Mouse (Mus musculus): ENCODE measurements around the gene Tmem258. TPM values are rescaled to one million over a fixed set of nuclear protein-coding genes. Genes with fewer than 3 reads are reported as not detected.
"Not testable (repeated sequence)": the region's sequence is repeated elsewhere in the genome, so short reads cannot be mapped to it uniquely, and the experiment has no call there.

Tmem258 gene
- total RNA-seq (2021), result 100 to 1,000 TPM; 122 to 143 TPM
- long read RNA-seq, experiment 1, transcript Tmem258-201 (4 exons, 606 nt), result major isoform, 121 of 130 reads
- long read RNA-seq, experiment 1, partial matches to known transcripts, result 4 of 130 reads
- long read RNA-seq, experiment 1, other reads (novel, unspliced or antisense), result 3 of 130 reads
- long read RNA-seq, experiment 2, transcript Tmem258-201 (4 exons, 606 nt), result major isoform, 108 of 121 reads
- long read RNA-seq, experiment 2, partial matches to known transcripts, result 5 of 121 reads
- long read RNA-seq, experiment 2, other reads (novel, unspliced or antisense), result 4 of 121 reads

DNA sequence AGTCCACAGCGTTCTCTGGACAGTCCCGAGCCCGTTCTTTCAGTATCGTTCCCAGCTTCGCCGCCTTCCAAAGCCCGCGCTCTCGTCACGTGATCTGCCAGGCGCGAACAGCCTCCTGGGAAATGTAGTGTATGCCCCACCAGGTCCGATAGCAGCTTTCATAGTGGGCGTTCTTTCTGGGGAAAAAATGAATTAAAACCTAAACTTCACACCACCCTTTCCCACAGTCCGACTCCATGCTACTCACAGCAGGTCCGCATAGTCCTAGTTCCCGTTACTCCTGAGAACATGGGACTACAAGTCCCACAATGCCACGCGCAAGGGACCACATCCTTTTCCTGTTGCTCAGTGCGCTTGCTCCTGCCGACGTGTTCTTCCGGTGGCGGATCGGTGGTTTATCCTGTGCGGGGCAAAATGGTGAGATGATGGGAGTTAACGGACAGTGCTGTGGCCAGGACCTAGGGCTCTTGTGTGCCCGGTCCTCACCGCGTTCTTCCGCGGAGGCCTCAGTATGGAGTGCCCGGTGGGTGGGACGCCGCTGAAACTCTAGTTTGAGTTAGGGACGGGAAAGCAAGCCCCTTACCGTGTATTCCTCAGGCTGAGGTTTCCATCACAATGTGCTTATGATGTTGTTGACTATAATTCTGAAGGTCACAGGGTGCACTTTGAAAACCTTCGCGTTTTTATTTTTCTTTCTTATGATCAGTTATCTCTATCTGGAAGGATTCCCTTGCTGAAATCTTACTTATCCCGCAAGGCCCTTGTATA lies at the start of gene Tmem258, which contains the start of gene Fen1:
TSS of gene Tmem258 (plus strand) at position 167 of the 768 bp plus-strand sequence.
TSS of gene Fen1 (minus strand) at position 322 of the 768 bp plus-strand sequence.
- peak; percentile 72 to 90 for DNase-seq (ENCODE audit: low spot score in 2 of 2)

DNA sequence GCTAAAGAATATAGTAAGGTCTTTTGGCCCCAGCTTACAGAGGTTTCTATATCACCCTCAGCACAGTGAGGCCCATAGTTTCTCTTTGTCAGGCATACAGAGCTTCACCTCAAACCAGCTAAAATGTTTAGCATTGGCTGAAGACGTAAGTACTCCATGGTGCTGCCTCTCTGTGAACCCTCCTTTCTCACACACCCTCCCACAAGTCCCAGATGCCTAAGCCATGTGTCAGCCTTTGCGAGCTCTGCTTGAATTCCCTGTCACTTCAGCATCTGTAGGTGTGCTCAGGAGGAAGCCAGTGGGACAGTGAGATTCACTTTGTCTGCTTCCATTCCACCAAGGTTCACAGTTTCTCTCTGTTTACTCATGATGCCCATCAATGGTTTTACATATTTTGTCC lies 46.1 kb upstream of the Tmem258 start:
- DNase-seq (ENCODE audit: low spot score in 2 of 2), result no peak

GRCm38 (mm10) chr19:10163896-10164295 lies 39.9 kb upstream of the Tmem258 start:
- no peak for DNase-seq (ENCODE audit: low spot score in 2 of 2)

GRCm38 (mm10) chr19:10165928-10166327 lies 37.9 kb upstream of the Tmem258 start:
- DNase-seq (ENCODE audit: low spot score in 2 of 2), result not testable (repeated sequence)

GRCm38 (mm10) chr19:10167112-10167511 lies 36.7 kb upstream of the Tmem258 start:
- no peak for DNase-seq (ENCODE audit: low spot score in 2 of 2)

DNA sequence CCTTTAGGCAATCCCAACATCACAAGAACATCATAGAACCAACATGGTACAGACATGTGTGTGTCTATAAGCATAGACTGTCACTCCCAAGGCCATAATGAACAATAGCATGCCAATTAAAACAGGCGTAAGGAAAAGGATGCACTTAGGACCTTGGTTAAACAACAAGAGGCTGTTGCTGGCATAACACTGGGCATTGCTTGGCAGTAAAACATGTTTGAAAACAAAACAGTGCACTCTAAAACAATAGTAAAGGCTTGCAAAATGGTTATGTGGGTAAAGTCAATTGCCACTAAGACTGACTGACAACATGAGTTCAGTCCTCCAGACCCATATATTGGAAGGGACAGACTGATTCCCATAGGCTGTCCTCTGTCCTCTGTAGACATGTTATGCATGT lies 35.9 kb upstream of the Tmem258 start:
- DNase-seq (ENCODE audit: low spot score in 2 of 2), result no peak

DNA sequence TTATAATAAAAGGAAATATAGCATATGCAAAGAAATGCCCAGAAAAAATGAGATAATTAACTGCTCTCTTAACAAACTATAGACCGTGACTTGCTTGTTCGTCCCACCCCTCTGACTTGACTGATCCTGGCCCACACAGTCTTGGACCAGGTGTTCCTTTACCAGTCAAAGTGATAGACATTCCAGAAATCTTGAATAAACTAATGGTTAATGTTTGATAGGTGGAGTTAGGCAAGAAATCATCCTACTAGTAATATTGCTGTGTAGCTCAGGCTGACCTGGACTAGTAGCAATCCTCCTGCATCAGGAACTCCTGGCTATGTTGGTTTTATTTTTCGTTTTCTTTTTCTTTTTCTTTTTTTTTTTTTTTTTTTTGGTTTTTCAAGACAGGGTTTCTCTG lies 35.4 kb upstream of the Tmem258 start:
- DNase-seq (ENCODE audit: low spot score in 2 of 2), result no peak

GRCm38 (mm10) chr19:10169179-10169578 lies 34.6 kb upstream of the Tmem258 start:
- no peak for DNase-seq (ENCODE audit: low spot score in 2 of 2)

DNA sequence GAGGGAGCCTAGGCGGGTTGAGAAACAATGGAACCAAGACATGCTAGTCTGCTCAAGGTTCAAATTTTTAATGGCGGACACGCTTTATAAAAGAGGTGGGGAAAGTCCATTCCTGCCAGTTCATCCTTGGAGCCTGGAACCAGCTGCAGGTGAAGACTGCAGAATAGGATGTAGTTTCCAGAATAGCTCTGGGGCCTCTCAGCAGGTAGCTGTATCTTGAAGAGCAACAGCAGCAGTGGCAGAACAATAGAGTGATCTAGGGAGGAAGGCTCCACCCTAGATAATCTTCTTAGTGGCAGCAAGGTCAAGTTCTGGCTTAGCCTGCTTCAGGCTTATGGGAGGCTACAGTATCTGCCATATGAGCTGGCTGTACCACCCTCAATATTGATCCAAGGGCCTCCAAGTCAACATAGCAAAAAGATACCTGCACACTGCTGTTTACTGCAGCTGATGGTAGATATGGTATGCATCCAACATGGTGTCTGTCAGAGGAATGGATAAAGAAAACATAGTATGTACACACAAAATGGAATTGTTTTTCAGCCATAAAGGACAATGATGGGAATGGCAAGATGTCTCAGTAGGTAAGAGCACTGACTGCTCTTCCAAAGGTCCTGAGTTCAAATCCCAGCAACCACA lies 34.0 kb upstream of the Tmem258 start:
- DNase-seq (ENCODE audit: low spot score in 2 of 2), result not testable (repeated sequence)

- no peak for DNase-seq (ENCODE audit: low spot score in 2 of 2)
These were observed 33.3 kb upstream of the Tmem258 start for GRCm38 (mm10) chr19:10170466-10170865.

GRCm38 (mm10) chr19:10171359-10171758 lies 32.5 kb upstream of the Tmem258 start:
- no peak for DNase-seq (ENCODE audit: low spot score in 2 of 2)

GRCm38 (mm10) chr19:10171846-10172245 lies 32.0 kb upstream of the Tmem258 start:
- DNase-seq (ENCODE audit: low spot score in 2 of 2), result no peak

- no peak for DNase-seq (ENCODE audit: low spot score in 2 of 2)
These were observed 30.6 kb upstream of the Tmem258 start for GRCm38 (mm10) chr19:10173116-10173718.

- no peak for DNase-seq (ENCODE audit: low spot score in 2 of 2)
These were observed 29.8 kb upstream of the Tmem258 start for GRCm38 (mm10) chr19:10173844-10174539.

- DNase-seq (ENCODE audit: low spot score in 2 of 2), result no peak
These were observed 28.9 kb upstream of the Tmem258 start for GRCm38 (mm10) chr19:10174956-10175355.

- no peak for DNase-seq (ENCODE audit: low spot score in 2 of 2)
These were observed 27.3 kb upstream of the Tmem258 start for GRCm38 (mm10) chr19:10176477-10176876.

GRCm38 (mm10) chr19:10176941-10177372 lies 26.9 kb upstream of the Tmem258 start:
- no peak for DNase-seq (ENCODE audit: low spot score in 2 of 2)

DNA sequence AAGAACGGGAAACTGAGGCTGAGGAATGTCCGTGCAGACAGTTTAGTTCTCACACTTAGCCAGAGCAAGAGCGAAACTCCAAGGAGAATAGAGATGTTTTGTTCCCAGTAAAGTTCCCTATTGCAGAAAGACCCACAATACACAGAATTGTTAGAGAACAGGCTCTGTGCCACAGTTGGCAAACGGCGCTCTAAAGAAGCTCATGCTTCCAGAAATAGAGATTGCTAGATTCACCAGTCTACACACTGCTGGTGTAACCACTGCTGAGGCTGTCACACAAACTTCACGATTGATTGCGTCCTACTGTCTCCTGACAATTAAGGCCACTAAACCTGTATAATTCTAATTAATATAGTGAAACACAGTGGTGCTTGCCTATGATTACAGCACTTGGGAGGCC lies 22.6 kb upstream of the Tmem258 start:
- no peak for DNase-seq (ENCODE audit: low spot score in 2 of 2)

- no peak for DNase-seq (ENCODE audit: low spot score in 2 of 2)
These were observed 21.7 kb upstream of the Tmem258 start for GRCm38 (mm10) chr19:10182142-10182541.

DNA sequence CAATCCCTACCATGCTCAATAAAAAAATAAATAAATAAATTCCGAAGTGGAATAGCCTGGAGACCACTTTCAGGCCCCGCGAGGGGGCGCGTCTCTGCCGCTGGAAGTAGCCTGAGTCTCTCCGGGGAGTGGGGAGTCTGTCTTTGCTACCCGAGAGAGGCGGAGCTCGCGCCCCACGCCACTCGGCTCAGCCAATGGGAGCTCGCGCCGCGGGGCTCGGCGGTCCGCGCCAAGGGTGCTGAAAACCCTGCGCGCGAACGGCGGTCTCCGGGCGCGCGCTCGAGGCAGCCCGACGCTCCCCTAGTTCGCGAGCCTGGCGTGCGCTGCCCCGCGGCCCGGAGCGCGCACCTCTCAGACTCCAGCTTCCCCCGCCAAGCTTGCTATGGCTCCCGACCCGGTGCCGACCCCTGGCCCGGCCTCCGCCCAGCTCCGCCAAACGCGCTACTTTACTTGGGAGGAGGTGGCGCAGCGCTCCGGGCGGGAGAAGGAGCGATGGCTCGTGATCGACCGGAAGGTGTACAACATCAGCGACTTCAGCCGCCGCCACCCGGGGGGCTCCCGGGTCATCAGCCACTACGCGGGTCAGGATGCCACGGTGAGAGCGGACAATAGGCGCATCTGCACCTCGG lies 21.0 kb upstream of the Tmem258 start, which contains the start of gene Fads1:
TSS of gene Fads1 (plus strand) at position 219 of the 629 bp plus-strand sequence.
- peak; percentile 88 to 92 for DNase-seq (ENCODE audit: low spot score in 2 of 2)
